Mouse (Mus musculus) ES-E14 (cell line): ENCODE measurements around the gene Gm37419.

Source experiments
- CHD2 ChIP-seq: IDR thresholded peaks from 2 replicates; pipeline ENCODE4 v1.6.1; 2014; ENCODE audit warnings: mild to moderate bottlenecking, low read depth, low read length, inconsistent platforms
- MAFK ChIP-seq: IDR thresholded peaks from 2 replicates; pipeline ENCODE4 v1.6.1; 2014; ENCODE audit warnings: mild to moderate bottlenecking, low read depth, low read length, inconsistent platforms; ENCODE audit not compliant: insufficient read depth

GRCm38 (mm10) chr16:23977732-23978131 is 10.6 kb upstream of the Gm37419 start:
- TF ChIP-seq MAFK, result no peak
- no peak for TF ChIP-seq CHD2
